Mouse (Mus musculus) ES-E14 (cell line): ENCODE results near the gene N4bp2l2. TPM values are rescaled to one million over a fixed set of nuclear protein-coding genes. Genes with fewer than 3 reads are reported as not detected.

Experiments used
- DNase-seq: peaks from one replicate; pipeline ENCODE4 v3.0.0-alpha.2; 2013; ENCODE audit warnings: low read depth, low spot score
- H3K27ac ChIP-seq: 2 replicates; pipeline ENCODE4 v1.5.1; 2012; ENCODE audit warnings: low read depth, mild to moderate bottlenecking, low read length, moderate library complexity, mixed read lengths; ENCODE audit not compliant: poor library complexity, insufficient read depth, severe bottlenecking
- H3K36me3 ChIP-seq: 2 replicates; pipeline ENCODE4 v1.6.1; 2012; ENCODE audit warnings: mild to moderate bottlenecking, low read length, moderate library complexity, mixed read lengths; ENCODE audit not compliant: control insufficient read depth, poor library complexity, insufficient read depth, severe bottlenecking
- H3K4me1 ChIP-seq, 2 experiments: fragments of 150-350 bp in 1 of 2; sonication (generic) in 1 of 2; 2 replicates each; pipeline ENCODE4 v1.6.1; 2012; ENCODE audit warnings: low read length in 2 of 2, mild to moderate bottlenecking in 1 of 2, mixed read lengths in 1 of 2; ENCODE audit not compliant: control insufficient read depth in 2 of 2, insufficient read depth in 2 of 2, poor library complexity in 1 of 2
- H3K4me3 ChIP-seq, 2 experiments: fragments of 150-350 bp in 1 of 2; sonication (generic) in 1 of 2; 2 replicates each; pipeline ENCODE4 v1.5.1; 2012; ENCODE audit warnings: low read length in 2 of 2, low read depth in 1 of 2, mild to moderate bottlenecking in 1 of 2, mixed read lengths in 1 of 2; ENCODE audit not compliant: insufficient read depth in 1 of 2, poor library complexity in 1 of 2, severe bottlenecking in 1 of 2
- H3K9ac ChIP-seq: 2 replicates; pipeline ENCODE4 v1.6.1; 2012; ENCODE audit warnings: low read depth, mild to moderate bottlenecking, low read length, mixed read lengths; ENCODE audit not compliant: poor library complexity, insufficient read depth, severe bottlenecking
- H3K9me3 ChIP-seq: fragments of 150-350 bp; sonication (generic); 2 replicates; pipeline ENCODE4 v1.6.1; 2012; ENCODE audit warnings: low read depth, mild to moderate bottlenecking, low read length; ENCODE audit not compliant: control insufficient read depth, insufficient read depth
- CHD2 ChIP-seq: IDR thresholded peaks from 2 replicates; pipeline ENCODE4 v1.6.1; 2014; ENCODE audit warnings: mild to moderate bottlenecking, low read depth, low read length, inconsistent platforms
- HCFC1 ChIP-seq: IDR thresholded peaks from 2 replicates; pipeline ENCODE4 v1.6.1; 2012; ENCODE audit warnings: low read length, inconsistent platforms, borderline replicate concordance; ENCODE audit not compliant: insufficient read depth
- MAFK ChIP-seq: IDR thresholded peaks from 2 replicates; pipeline ENCODE4 v1.6.1; 2014; ENCODE audit warnings: mild to moderate bottlenecking, low read depth, low read length, inconsistent platforms; ENCODE audit not compliant: insufficient read depth
- ZC3H11A ChIP-seq: IDR thresholded peaks from 2 replicates; pipeline ENCODE4 v1.6.1; 2012; ENCODE audit warnings: low read depth, mild to moderate bottlenecking, inconsistent platforms, low read length, borderline replicate concordance
- ZNF384 ChIP-seq: IDR thresholded peaks from 2 replicates; pipeline ENCODE4 v1.6.1; 2012; ENCODE audit warnings: low read depth, low read length, inconsistent platforms
- in situ Hi-C, 2 experiments: fragments of 600-800 bp; cut with MboI; formaldehyde crosslinking; loops; one replicate each; pipeline ENCODE4 v1.15.1; 2025; ENCODE audit warnings: low sequenced_read_pairs in 2 of 2, inconsistent platforms in 1 of 2; ENCODE audit not compliant: unreplicated experiment in 2 of 2
- total RNA-seq: library from RNA; depleted of rRNA; stranded (reverse); fragments of 300-350 nt; gene quantifications from 2 replicates; pipeline ENCODE4 v1.2.3, GENCODE M21; 2012

The N4bp2l2 gene
- total RNA-seq, 1 experiment: 58.4 TPM

DNA sequence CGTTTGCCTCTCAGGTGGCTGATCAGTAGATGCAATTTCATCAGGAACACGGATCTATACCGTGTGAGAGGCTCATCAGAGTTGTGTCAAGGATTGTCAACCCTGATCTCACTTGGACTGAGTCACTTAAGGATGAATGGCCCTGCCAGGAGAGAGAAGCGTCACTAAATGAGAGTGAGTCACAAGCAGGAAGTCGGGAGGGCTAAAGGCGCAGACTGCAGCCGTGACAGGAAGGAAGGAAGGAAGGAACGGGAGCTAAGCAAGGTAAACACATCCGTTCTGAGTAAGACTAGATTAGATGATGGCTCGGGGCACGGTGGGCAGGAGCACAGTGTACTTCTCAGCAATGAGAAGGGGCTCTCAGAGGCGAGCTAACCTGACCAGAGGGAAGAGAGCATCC, 54.3 kb downstream of the N4bp2l2 start:
- DNase-seq: no peak
- Histone ChIP-seq H3K9me3 (no peaks in the 10 kb centered on the region), H3K9ac (no peak overlapping the region), H3K27ac (no peak overlapping the region; the same call in 1 of the 2 replicates), H3K36me3 (no peaks in the 10 kb centered on the region), H3K4me3 (no peak overlapping the region), H3K4me1 (no peaks in the 10 kb centered on the region)
- TF ChIP-seq HCFC1 (no peak), ZC3H11A (no peak), CHD2 (no peak), MAFK (no peak), ZNF384 (no peak)
- in situ Hi-C loops: no loop called here

GRCm38 (mm10) chr5:150611136-150611535, 54.8 kb downstream of the N4bp2l2 start:
- no peak overlapping the region for H3K4me3 ChIP-seq
- H3K36me3 ChIP-seq: no peaks in the 10 kb centered on the region
- no peaks in the 10 kb centered on the region for H3K9me3 ChIP-seq
- H3K27ac ChIP-seq: no peak overlapping the region
- H3K4me1 ChIP-seq: no peaks in the 10 kb centered on the region
- TF ChIP-seq ZC3H11A: no peak
- TF ChIP-seq MAFK: no peak
- TF ChIP-seq CHD2: no peak
- TF ChIP-seq ZNF384: no peak
- TF ChIP-seq HCFC1: no peak
- no peak overlapping the region for H3K9ac ChIP-seq
- no peak for DNase-seq
- in situ Hi-C loops: no loop called here

DNA sequence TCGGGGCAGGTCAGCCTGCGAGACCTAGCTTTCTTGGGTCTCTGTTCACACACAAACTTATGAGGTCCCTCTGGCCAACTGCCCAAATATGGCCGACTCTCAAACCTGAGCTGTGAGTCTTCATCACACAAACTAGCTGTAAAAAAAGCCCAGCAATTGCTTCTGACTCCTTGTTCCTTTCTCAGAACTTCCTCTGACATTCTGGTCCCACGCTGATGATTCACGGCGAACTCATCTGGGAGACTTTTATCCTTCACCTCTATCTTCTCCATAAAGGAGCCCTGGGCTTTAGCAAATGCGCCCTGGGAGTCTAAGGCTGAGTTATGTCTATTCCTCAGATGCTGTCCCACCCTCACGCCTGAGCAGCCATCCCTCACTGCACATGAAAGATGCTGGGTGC, 58.4 kb downstream of the N4bp2l2 start:
- Histone ChIP-seq H3K9ac (no peak overlapping the region), H3K4me3 (no peak overlapping the region), H3K9me3 (no peaks in the 10 kb centered on the region), H3K4me1 (no peaks in the 10 kb centered on the region), H3K27ac (no peak overlapping the region), H3K36me3 (no peaks in the 10 kb centered on the region)
- TF ChIP-seq ZNF384 (no peak), HCFC1 (no peak), ZC3H11A (no peak), MAFK (no peak), CHD2 (no peak)
- no peak for DNase-seq
- in situ Hi-C loops: no loop called here

DNA sequence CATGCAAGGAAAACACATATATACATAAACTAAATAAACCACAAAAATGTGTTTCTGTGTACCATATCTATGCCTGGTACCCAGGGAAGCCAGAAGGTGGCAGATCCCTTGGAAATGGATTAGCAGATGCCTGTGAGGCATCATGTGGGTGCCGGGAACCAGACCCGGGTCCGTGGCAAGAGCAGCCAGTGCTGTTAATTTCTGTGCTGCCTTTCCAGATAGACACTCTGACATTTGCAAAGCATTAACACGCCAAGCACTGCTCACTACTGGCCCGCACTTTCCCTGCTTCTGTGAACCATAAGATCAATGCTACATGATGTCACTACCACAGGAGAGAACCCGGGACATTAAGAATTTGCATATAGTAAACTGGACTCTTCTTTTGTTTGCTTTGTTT, 59.9 kb downstream of the N4bp2l2 start:
- Histone ChIP-seq H3K4me3 (no peak overlapping the region), H3K9ac (no peak overlapping the region), H3K27ac (no peak overlapping the region), H3K9me3 (no peaks in the 10 kb centered on the region), H3K36me3 (no peaks in the 10 kb centered on the region), H3K4me1 (no peaks in the 10 kb centered on the region)
- TF ChIP-seq ZC3H11A: no peak
- no peak for TF ChIP-seq HCFC1
- TF ChIP-seq MAFK: no peak
- no peak for TF ChIP-seq ZNF384
- no peak for TF ChIP-seq CHD2
- DNase-seq: no peak
- in situ Hi-C loops: no loop called here

DNA sequence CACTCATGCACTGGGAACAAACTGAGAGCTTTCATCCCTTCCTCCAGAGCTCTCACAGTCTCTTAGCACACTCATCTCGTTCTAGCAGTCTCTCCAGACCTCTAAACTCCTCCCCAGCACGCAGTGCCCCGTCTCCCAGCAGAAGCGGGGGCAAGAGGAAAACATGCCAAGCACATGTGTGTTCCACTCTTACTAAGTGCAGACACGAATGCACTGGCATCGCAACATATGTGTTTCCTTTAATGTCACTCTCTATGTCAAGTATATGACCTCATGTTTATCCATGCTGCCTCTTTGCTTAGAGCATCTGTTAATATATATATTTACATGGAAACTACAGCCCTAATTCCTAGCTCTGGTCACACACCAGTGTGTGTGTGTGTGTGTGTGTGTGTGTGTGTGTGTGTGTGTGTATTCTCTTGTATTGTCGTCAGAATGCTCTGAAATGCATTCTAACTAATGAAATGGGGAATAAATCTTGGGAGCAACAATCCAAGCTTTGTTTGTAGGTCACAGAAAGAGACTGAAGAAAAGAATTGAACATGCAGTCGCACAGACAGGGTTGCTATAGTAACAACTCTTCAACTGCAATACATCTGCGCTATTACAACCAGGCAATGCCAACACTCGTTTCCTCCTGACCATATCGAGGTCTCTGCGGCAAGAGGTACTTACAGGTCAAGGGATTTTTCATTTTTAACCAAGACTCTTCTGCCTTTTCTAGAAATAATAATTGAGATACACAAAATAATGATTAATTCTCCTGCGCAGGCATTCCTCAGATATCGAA, 64.3 kb downstream of the N4bp2l2 start:
- in situ Hi-C loops: no loop called here
- Histone ChIP-seq H3K9ac (no peak overlapping the region), H3K36me3 (no peaks in the 10 kb centered on the region), H3K9me3 (no peaks in the 10 kb centered on the region), H3K4me1 (peaks cover 0 to 8% of the 10 kb centered on the region in 2 experiments; a peak in 1 of 4 replicates), H3K27ac (no peak overlapping the region), H3K4me3 (no peak overlapping the region)
- DNase-seq: no peak
- TF ChIP-seq MAFK (no peak), ZC3H11A (no peak), ZNF384 (no peak), HCFC1 (no peak), CHD2 (no peak)
